Mouse (Mus musculus): ENCODE results near the gene Prkag1. TPM values are rescaled to one million over a fixed set of nuclear protein-coding genes. Genes with fewer than 3 reads are reported as not detected.

Prkag1 gene
- polyA plus RNA-seq, 1 experiment from 2014 or later, result 65.9 TPM

DNA sequence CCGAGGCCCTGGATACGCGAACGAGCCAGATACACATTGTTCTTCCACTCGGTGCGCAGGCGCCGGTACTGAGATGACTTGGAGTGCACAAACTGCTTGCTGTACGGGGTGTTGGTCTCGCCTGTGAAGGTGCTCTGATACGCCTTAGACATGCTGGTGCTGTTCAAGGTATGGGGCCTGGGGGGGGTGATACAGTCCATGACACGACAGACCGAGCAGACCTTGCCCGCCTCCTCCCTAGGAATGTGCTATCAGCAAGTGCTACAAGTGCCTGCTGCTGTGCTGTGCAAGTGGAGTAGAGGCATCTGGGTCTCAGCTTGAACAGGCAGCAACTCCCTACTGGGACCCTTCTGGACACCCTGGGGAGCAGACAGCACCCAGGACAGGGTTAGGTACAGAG is 4.0 kb upstream of the Prkag1 start:
- WGBS, result 95% methylated on average over 14 of the region's 14 CpGs
- H3K9ac ChIP-seq (ENCODE audit: low read depth, low read length), result 0 out of 2 replicates have a peak overlapping the region, but pooled peaks have one; percentile 11
- H3K27ac ChIP-seq (ENCODE audit: low read depth, low read length), result no peak overlapping the region
- H3K4me3 ChIP-seq (ENCODE audit: low read depth, low read length), result no peak overlapping the region
- H3K4me2 ChIP-seq (replicated peaks; ENCODE audit: low read depth, low read length), result no peak overlapping the region
- ATAC-seq (ENCODE audit: low FRiP score) (no peak), DNase-seq (ENCODE audit: low spot score) (no peak)
- H3K4me1 ChIP-seq (replicated peaks; ENCODE audit: control insufficient read depth, insufficient read depth, low read length), result no peaks in the 10 kb centered on the region
- no peaks in the 10 kb centered on the region for H3K9me3 ChIP-seq (ENCODE audit: control insufficient read depth, low read length)
- no peaks in the 10 kb centered on the region for H3K27me3 ChIP-seq (ENCODE audit: control insufficient read depth, insufficient read depth, low read length)
- H3K36me3 ChIP-seq (ENCODE audit: control insufficient read depth, insufficient read depth, low read length), result peaks cover 23% of the 10 kb centered on the region

GRCm38 (mm10) chr15:98834059-98834458 is 2.7 kb upstream of the Prkag1 start:
- H3K27ac ChIP-seq (ENCODE audit: low read depth, low read length), result no peak overlapping the region
- H3K27me3 ChIP-seq (ENCODE audit: control insufficient read depth, insufficient read depth, low read length), result no peaks in the 10 kb centered on the region
- H3K36me3 ChIP-seq (ENCODE audit: control insufficient read depth, insufficient read depth, low read length), result peaks cover 16% of the 10 kb centered on the region
- 87% methylated on average over 13 of the region's 13 CpGs for WGBS
- H3K4me2 ChIP-seq (replicated peaks; ENCODE audit: low read depth, low read length), result no peak overlapping the region
- H3K9me3 ChIP-seq (ENCODE audit: control insufficient read depth, low read length), result no peaks in the 10 kb centered on the region
- DNase-seq (ENCODE audit: low spot score) (no peak), ATAC-seq (ENCODE audit: low FRiP score) (no peak)
- no peaks in the 10 kb centered on the region for H3K4me1 ChIP-seq (replicated peaks; ENCODE audit: control insufficient read depth, insufficient read depth, low read length)
- no peak overlapping the region for H3K9ac ChIP-seq (ENCODE audit: low read depth, low read length)
- H3K4me3 ChIP-seq (ENCODE audit: low read depth, low read length), result no peak overlapping the region

- Histone ChIP-seq H3K27me3 (ENCODE audit: control insufficient read depth, insufficient read depth, low read length) (no peaks in the 10 kb centered on the region), H3K27ac (ENCODE audit: low read depth, low read length) (no peak overlapping the region), H3K9ac (ENCODE audit: low read depth, low read length) (no peak overlapping the region), H3K4me1 (replicated peaks; ENCODE audit: control insufficient read depth, insufficient read depth, low read length) (no peaks in the 10 kb centered on the region), H3K9me3 (ENCODE audit: control insufficient read depth, low read length) (no peaks in the 10 kb centered on the region), H3K4me3 (ENCODE audit: low read depth, low read length) (no peak overlapping the region), H3K4me2 (replicated peaks; ENCODE audit: low read depth, low read length) (no peak overlapping the region), H3K36me3 (ENCODE audit: control insufficient read depth, insufficient read depth, low read length) (peaks cover 13% of the 10 kb centered on the region)
- no peak for DNase-seq (ENCODE audit: low spot score)
- WGBS, result 85% methylated on average over 11 of the region's 11 CpGs
- no peak for ATAC-seq (ENCODE audit: low FRiP score)
Observed at GRCm38 (mm10) chr15:98833281-98833680, 2.0 kb upstream of the Prkag1 start.

DNA sequence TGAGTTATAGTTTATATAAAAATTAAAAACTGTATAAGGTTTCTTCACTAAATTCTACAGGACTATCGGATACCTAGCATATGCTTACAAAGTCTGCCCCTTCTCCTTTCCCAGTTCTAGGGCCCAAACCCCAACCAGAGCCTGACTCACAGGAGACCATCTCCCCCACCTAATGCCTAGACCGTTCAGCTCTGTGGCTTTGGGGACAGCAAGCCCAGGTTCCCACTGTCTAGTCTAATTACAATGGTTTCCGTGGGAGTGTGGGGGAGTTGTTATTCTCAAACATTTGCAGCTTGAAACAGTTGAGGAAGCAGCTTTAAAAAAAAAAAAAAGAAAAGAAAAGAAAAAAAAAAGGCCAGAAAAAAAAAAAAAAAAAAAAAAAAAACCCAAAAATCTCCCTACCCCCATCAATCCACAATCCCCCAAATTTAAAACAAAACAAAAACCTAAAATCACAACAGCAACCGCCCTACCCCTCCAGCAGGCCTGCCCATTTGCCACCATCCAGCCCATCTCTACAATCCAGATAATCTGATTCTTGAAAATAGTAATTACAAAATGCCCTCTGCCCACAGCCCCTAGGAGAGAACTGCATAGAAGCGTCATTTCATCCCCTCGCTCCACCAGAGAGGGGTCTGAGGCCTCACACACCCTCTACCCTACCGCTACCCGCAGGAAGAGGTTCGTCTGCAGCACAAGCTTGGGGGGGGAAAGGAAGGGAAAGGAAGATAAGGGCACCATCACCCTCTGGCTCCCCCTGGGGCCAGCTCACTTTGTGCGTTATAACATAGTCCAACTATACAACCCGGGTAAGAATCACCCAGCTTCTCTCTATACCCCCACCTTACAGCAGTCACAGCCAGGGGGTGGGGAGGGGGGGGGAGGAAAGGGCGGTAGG is 1.1 kb upstream of the Prkag1 start:
- Histone ChIP-seq H3K9ac (ENCODE audit: low read depth, low read length) (no peak overlapping the region), H3K9me3 (ENCODE audit: control insufficient read depth, low read length) (no peaks in the 10 kb centered on the region), H3K36me3 (ENCODE audit: control insufficient read depth, insufficient read depth, low read length) (peaks cover 11% of the 10 kb centered on the region), H3K4me3 (ENCODE audit: low read depth, low read length) (no peak overlapping the region), H3K27me3 (ENCODE audit: control insufficient read depth, insufficient read depth, low read length) (no peaks in the 10 kb centered on the region), H3K27ac (ENCODE audit: low read depth, low read length) (no peak overlapping the region), H3K4me1 (replicated peaks; ENCODE audit: control insufficient read depth, insufficient read depth, low read length) (no peaks in the 10 kb centered on the region), H3K4me2 (replicated peaks; ENCODE audit: low read depth, low read length) (no peak overlapping the region)
- ATAC-seq (ENCODE audit: low FRiP score) (no peak), DNase-seq (ENCODE audit: low spot score) (no peak)
- WGBS, result 64% methylated on average over 12 of the region's 12 CpGs

DNA sequence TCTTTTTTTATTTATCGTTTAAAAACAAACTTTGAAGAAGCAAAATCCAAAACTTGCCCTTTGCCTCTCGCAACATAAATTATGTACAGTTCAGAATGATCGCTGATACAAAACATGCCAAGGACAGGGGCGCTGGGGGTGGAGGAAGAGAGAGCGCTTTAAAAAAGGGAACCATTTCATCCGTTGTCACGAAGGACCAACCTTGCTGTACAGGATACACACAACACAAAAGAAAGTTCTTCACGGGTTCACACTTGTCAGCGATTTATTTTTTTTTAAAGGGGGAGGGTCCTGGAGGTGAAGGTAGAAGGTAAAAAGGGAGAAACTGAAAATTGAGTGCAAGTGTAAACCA is 339 bp upstream of the Prkag1 start:
- Histone ChIP-seq H3K4me1 (replicated peaks; ENCODE audit: control insufficient read depth, insufficient read depth, low read length) (no peaks in the 10 kb centered on the region), H3K36me3 (ENCODE audit: control insufficient read depth, insufficient read depth, low read length) (peaks cover 11% of the 10 kb centered on the region), H3K9me3 (ENCODE audit: control insufficient read depth, low read length) (no peaks in the 10 kb centered on the region), H3K4me3 (ENCODE audit: low read depth, low read length) (peak overlapping the region; percentile 13; the same call in 1 of the 2 replicates), H3K9ac (ENCODE audit: low read depth, low read length) (peak overlapping the region; percentile 21; the same call in 1 of the 2 replicates), H3K27me3 (ENCODE audit: control insufficient read depth, insufficient read depth, low read length) (no peaks in the 10 kb centered on the region), H3K27ac (ENCODE audit: low read depth, low read length) (peak overlapping the region; percentile 83; the same call in 1 of the 2 replicates), H3K4me2 (replicated peaks; ENCODE audit: low read depth, low read length) (peak overlapping the region; percentile 71)
- DNase-seq (ENCODE audit: low spot score), result no peak
- 23% methylated on average over 9 of the region's 9 CpGs for WGBS
- peak; percentile 51 for ATAC-seq (ENCODE audit: low FRiP score)

DNA sequence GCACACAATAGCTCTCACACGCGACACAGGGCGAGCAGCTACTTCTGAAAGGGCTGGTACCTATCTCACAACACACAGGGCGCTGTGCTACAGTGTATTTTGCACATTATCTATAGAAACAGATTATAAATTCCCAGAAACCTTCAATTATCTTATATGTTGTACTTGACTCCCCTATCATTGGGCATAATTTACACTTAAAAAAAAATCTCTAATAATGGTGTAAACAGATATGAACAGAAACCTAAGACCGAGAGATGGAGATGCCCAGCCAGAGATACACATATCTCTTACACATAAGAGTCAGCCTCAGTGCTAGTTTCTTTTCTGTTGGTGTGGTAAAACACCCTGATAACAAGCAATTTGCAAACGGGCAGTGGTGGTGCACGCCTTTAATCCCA is 3.7 kb downstream of the Prkag1 start:
- ATAC-seq (ENCODE audit: low FRiP score) (no peak), DNase-seq (ENCODE audit: low spot score) (no peak)
- Histone ChIP-seq H3K4me1 (replicated peaks; ENCODE audit: control insufficient read depth, insufficient read depth, low read length) (no peaks in the 10 kb centered on the region), H3K9me3 (ENCODE audit: control insufficient read depth, low read length) (no peaks in the 10 kb centered on the region), H3K4me3 (ENCODE audit: low read depth, low read length) (no peak overlapping the region), H3K36me3 (ENCODE audit: control insufficient read depth, insufficient read depth, low read length) (no peaks in the 10 kb centered on the region), H3K4me2 (replicated peaks; ENCODE audit: low read depth, low read length) (no peak overlapping the region), H3K27me3 (ENCODE audit: control insufficient read depth, insufficient read depth, low read length) (no peaks in the 10 kb centered on the region), H3K27ac (ENCODE audit: low read depth, low read length) (no peak overlapping the region), H3K9ac (ENCODE audit: low read depth, low read length) (no peak overlapping the region)
- 92% methylated on average over 7 of the region's 7 CpGs for WGBS

GRCm38 (mm10) chr15:98823434-98823833 is 7.9 kb downstream of the Prkag1 start:
- DNase-seq (ENCODE audit: low spot score) (no peak), ATAC-seq (ENCODE audit: low FRiP score) (no peak)
- no peak overlapping the region for H3K9ac ChIP-seq (ENCODE audit: low read depth, low read length)
- no peak overlapping the region for H3K4me2 ChIP-seq (replicated peaks; ENCODE audit: low read depth, low read length)
- no peaks in the 10 kb centered on the region for H3K4me1 ChIP-seq (replicated peaks; ENCODE audit: control insufficient read depth, insufficient read depth, low read length)
- H3K9me3 ChIP-seq (ENCODE audit: control insufficient read depth, low read length), result no peaks in the 10 kb centered on the region
- no peaks in the 10 kb centered on the region for H3K27me3 ChIP-seq (ENCODE audit: control insufficient read depth, insufficient read depth, low read length)
- 64% methylated on average over 3 of the region's 3 CpGs for WGBS
- no peaks in the 10 kb centered on the region for H3K36me3 ChIP-seq (ENCODE audit: control insufficient read depth, insufficient read depth, low read length)
- H3K4me3 ChIP-seq (ENCODE audit: low read depth, low read length), result no peak overlapping the region
- H3K27ac ChIP-seq (ENCODE audit: low read depth, low read length), result no peak overlapping the region

- Histone ChIP-seq H3K4me2 (replicated peaks; ENCODE audit: low read depth, low read length) (no peak overlapping the region), H3K4me1 (replicated peaks; ENCODE audit: control insufficient read depth, insufficient read depth, low read length) (no peaks in the 10 kb centered on the region), H3K27me3 (ENCODE audit: control insufficient read depth, insufficient read depth, low read length) (no peaks in the 10 kb centered on the region), H3K36me3 (ENCODE audit: control insufficient read depth, insufficient read depth, low read length) (no peaks in the 10 kb centered on the region), H3K4me3 (ENCODE audit: low read depth, low read length) (no peak overlapping the region), H3K27ac (ENCODE audit: low read depth, low read length) (no peak overlapping the region), H3K9ac (ENCODE audit: low read depth, low read length) (no peak overlapping the region), H3K9me3 (ENCODE audit: control insufficient read depth, low read length) (no peaks in the 10 kb centered on the region)
- ATAC-seq (ENCODE audit: low FRiP score) (no peak), DNase-seq (ENCODE audit: low spot score) (no peak)
- WGBS, result 93% methylated on average over 5 of the region's 5 CpGs
Observed at GRCm38 (mm10) chr15:98822147-98822546, 9.2 kb downstream of the Prkag1 start.

DNA sequence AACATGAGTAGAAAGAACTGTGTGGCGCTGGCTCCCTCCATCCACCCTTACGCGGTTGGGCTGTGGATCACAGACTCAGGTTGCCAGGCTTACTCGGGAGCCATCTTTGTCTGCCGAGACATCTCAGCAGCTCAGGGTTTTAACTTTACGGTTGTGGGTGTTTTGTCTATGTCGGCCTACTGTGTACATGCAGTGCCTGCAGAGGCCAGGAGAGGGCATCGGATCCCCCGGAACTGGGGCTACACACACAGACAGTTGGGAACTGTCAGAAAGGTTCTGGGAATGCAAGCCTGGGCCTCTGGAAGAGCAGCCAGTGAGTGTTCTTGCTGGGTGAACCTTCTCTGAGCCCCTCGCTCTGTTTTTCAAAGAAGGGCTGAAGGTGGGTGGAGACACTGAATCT is 9.9 kb downstream of the Prkag1 start:
- Histone ChIP-seq H3K4me3 (ENCODE audit: low read depth, low read length) (no peak overlapping the region), H3K36me3 (ENCODE audit: control insufficient read depth, insufficient read depth, low read length) (no peaks in the 10 kb centered on the region), H3K27me3 (ENCODE audit: control insufficient read depth, insufficient read depth, low read length) (no peaks in the 10 kb centered on the region), H3K27ac (ENCODE audit: low read depth, low read length) (no peak overlapping the region), H3K4me1 (replicated peaks; ENCODE audit: control insufficient read depth, insufficient read depth, low read length) (no peaks in the 10 kb centered on the region), H3K9ac (ENCODE audit: low read depth, low read length) (no peak overlapping the region), H3K4me2 (replicated peaks; ENCODE audit: low read depth, low read length) (no peak overlapping the region), H3K9me3 (ENCODE audit: control insufficient read depth, low read length) (no peaks in the 10 kb centered on the region)
- no peak for DNase-seq (ENCODE audit: low spot score)
- ATAC-seq (ENCODE audit: low FRiP score), result no peak
- WGBS, result 30% methylated on average over 10 of the region's 10 CpGs
